Mouse (Mus musculus): ENCODE measurements around the gene Mrpl22. TPM values are rescaled to one million over a fixed set of nuclear protein-coding genes. Genes with fewer than 3 reads are reported as not detected.
"Not testable (repeated sequence)": the region's sequence is repeated elsewhere in the genome, so short reads cannot be mapped to it uniquely, and the experiment has no call there.

The Mrpl22 gene
- polyA plus RNA-seq, 1 experiment, result 15.5 TPM

DNA sequence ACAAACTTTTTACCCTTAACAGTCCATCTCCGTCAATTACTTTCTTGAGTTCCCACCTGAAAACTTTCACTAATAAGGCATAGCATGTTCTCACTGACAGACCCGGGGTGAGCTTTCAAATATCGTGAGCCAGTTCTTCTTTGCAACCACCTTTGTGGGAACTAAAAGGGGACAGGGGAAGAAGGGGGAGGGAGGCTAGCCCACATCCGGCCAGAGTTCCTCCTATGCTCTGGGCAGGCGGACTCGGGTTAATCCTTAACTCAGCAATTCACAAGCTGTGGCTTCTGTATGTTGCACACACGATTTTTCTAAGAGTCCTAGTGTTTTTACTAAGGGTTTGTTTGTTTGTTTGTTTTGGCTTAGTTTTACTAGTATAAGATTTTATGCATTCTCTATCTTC is 52.9 kb downstream of the Mrpl22 start:
- Histone ChIP-seq H3K27ac (ENCODE audit: insufficient read depth, low read length) (peak overlapping the region; percentile 11), H3K36me3 (ENCODE audit: control insufficient read depth, insufficient read depth, low read length) (peaks cover 7% of the 10 kb centered on the region; the same call in 1 of the 2 replicates), H3K27me3 (ENCODE audit: control insufficient read depth, insufficient read depth, low read length) (no peaks in the 10 kb centered on the region), H3K4me3 (ENCODE audit: extremely low read depth, insufficient read depth, insufficient read length) (no peak overlapping the region), H3K4me1 (ENCODE audit: control insufficient read depth, insufficient read depth, insufficient read length) (peaks cover 9% of the 10 kb centered on the region; the same call in 1 of the 2 replicates)
- no peak for TF ChIP-seq CTCF (IDR thresholded peaks at IDR 0.05; ENCODE audit: extremely low read depth, insufficient read depth, insufficient read length, insufficient replicate concordance)
- DNase-seq (ENCODE audit: low read depth in 1 of 2, low spot score in 2 of 2), result peak; percentile 32 to 82
- WGBS, result 5% methylated on average over 7 of the region's 7 CpGs

DNA sequence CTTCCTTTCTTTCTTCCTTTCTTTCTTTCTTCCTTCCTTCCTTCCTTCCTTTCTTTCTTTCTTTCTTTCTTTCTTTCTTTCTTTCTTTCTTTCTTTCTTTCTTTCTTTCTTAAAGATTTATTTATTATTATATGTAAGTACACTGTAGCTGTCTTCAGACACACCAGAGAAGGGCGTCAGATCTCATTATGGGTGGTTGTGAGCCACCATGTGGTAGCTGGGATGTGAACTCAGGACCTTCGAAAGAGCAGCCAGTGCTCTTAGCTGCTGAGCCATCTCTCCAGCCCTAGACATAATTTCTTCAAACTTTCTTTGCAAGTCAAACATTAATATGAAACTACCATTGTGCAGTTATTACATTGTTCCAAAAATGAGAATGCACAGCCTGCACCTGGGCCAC is 53.4 kb downstream of the Mrpl22 start:
- 45% methylated on average over 2 of the region's 2 CpGs for WGBS
- not testable (repeated sequence) for H3K4me1 ChIP-seq (ENCODE audit: control insufficient read depth, insufficient read depth, insufficient read length); H3K27me3 ChIP-seq (ENCODE audit: control insufficient read depth, insufficient read depth, low read length); H3K4me3 ChIP-seq (ENCODE audit: extremely low read depth, insufficient read depth, insufficient read length); H3K27ac ChIP-seq (ENCODE audit: insufficient read depth, low read length); DNase-seq (ENCODE audit: low read depth in 1 of 2, low spot score in 2 of 2); H3K36me3 ChIP-seq (ENCODE audit: control insufficient read depth, insufficient read depth, low read length)

DNA sequence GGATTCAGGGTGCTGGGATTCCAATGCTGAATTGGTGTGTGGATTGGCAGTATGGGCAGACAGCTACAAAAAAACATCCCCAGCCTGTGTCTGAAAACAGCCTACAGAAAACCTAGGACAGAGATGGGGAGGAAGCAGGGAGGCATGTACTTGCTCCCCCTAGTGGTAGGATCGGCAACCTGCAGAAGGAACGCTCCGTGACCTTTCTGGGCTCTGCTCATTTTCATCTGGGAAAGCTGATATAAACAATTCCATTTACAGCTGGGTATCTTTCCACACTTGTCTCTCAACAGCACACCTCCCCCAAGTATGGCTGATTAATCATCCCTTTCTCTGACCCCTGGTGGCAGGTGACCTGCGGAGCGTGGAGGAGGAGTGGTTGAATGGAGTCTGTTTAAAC is 54.2 kb downstream of the Mrpl22 start:
- H3K27ac ChIP-seq (ENCODE audit: insufficient read depth, low read length), result no peak overlapping the region
- H3K4me3 ChIP-seq (ENCODE audit: extremely low read depth, insufficient read depth, insufficient read length), result no peak overlapping the region
- peak; percentile 44 to 67 for DNase-seq (ENCODE audit: low read depth in 1 of 2, low spot score in 2 of 2)
- 22% methylated on average over 5 of the region's 5 CpGs for WGBS
- TF ChIP-seq POLR2A (IDR thresholded peaks at IDR 0.05; ENCODE audit: low read depth, low read length), result no peak
- peak; percentile 90; the same call in 1 of the 2 replicates for TF ChIP-seq CTCF (IDR thresholded peaks at IDR 0.05; ENCODE audit: extremely low read depth, insufficient read depth, insufficient read length, insufficient replicate concordance)
- H3K36me3 ChIP-seq (ENCODE audit: control insufficient read depth, insufficient read depth, low read length), result peaks cover 2% of the 10 kb centered on the region; the same call in 1 of the 2 replicates
- H3K4me1 ChIP-seq (ENCODE audit: control insufficient read depth, insufficient read depth, insufficient read length), result peaks cover 9% of the 10 kb centered on the region; the same call in 1 of the 2 replicates
- no peaks in the 10 kb centered on the region for H3K27me3 ChIP-seq (ENCODE audit: control insufficient read depth, insufficient read depth, low read length)

DNA sequence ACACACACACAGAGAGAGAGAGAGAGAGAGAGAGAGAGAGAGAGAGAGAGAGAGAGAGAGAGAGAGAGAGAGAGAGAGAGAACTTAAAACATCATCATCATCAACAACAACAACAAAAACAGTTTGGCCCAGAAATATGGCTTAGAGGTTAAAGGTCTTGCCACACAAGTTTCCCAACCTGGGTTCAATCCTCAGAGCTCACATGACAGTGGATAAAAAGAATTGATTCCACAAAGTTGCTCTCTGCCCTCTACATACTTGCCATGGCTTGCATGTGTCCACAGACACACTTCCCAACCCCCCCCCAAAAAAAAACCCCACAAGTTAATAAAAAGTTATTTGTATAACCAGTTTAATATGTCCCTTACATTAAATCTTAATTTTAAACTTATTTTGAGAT is 55.0 kb downstream of the Mrpl22 start:
- Histone ChIP-seq H3K36me3 (ENCODE audit: control insufficient read depth, insufficient read depth, low read length) (no peaks in the 10 kb centered on the region), H3K27ac (ENCODE audit: insufficient read depth, low read length) (no peak overlapping the region), H3K27me3 (ENCODE audit: control insufficient read depth, insufficient read depth, low read length) (no peaks in the 10 kb centered on the region), H3K4me3 (ENCODE audit: extremely low read depth, insufficient read depth, insufficient read length) (no peak overlapping the region), H3K4me1 (ENCODE audit: control insufficient read depth, insufficient read depth, insufficient read length) (peaks cover 9% of the 10 kb centered on the region; the same call in 1 of the 2 replicates)
- DNase-seq (ENCODE audit: low read depth in 1 of 2, low spot score in 2 of 2), result no peak
- TF ChIP-seq POLR2A (IDR thresholded peaks at IDR 0.05; ENCODE audit: low read depth, low read length) (no peak), CTCF (IDR thresholded peaks at IDR 0.05; ENCODE audit: extremely low read depth, insufficient read depth, insufficient read length, insufficient replicate concordance) (no peak)

- H3K27me3 ChIP-seq (ENCODE audit: control insufficient read depth, insufficient read depth, low read length); H3K27ac ChIP-seq (ENCODE audit: insufficient read depth, low read length); H3K4me1 ChIP-seq (ENCODE audit: control insufficient read depth, insufficient read depth, insufficient read length); H3K4me3 ChIP-seq (ENCODE audit: extremely low read depth, insufficient read depth, insufficient read length); H3K36me3 ChIP-seq (ENCODE audit: control insufficient read depth, insufficient read depth, low read length); DNase-seq (ENCODE audit: low read depth in 1 of 2, low spot score in 2 of 2): not testable (repeated sequence)
- WGBS, result 85% methylated on average over 2 of the region's 2 CpGs
These were observed 56.6 kb downstream of the Mrpl22 start for GRCm38 (mm10) chr11:58228021-58228420.

Other genes with a start within 250 kb of the Mrpl22 start
- 26.3 and 31.5 TPM in 2 replicates for gene Larp1, start 162.6 kb upstream of the Mrpl22 start, polyA plus RNA-seq (2012; rRNA removed)
- 0.18 and 0.42 TPM in 2 replicates for gene Gm12248, start 78.5 kb upstream of the Mrpl22 start, polyA plus RNA-seq (2012; rRNA removed)
- gene Cnot8, start 67.5 kb upstream of the Mrpl22 start, polyA plus RNA-seq (2012; rRNA removed), result 38.6 and 41.1 TPM in 2 replicates
- gene Gemin5, start 3.1 kb upstream of the Mrpl22 start, polyA plus RNA-seq (2012; rRNA removed), result 6.1 and 6.9 TPM in 2 replicates
- 25.4 and 27.3 TPM in 2 replicates for gene Igtp, start 27.9 kb downstream of the Mrpl22 start, polyA plus RNA-seq (2012; rRNA removed)
- 18.3 and 21.1 TPM in 2 replicates for gene Irgm2, start 28.0 kb downstream of the Mrpl22 start, polyA plus RNA-seq (2012; rRNA removed)
- 0.53 and 0.63 TPM in 2 replicates for gene 4930438A08Rik, start 103.1 kb downstream of the Mrpl22 start, polyA plus RNA-seq (2012; rRNA removed)
- gene Zfp692, start 135.4 kb downstream of the Mrpl22 start, polyA plus RNA-seq (2012; rRNA removed), result 17.6 and 23.7 TPM in 2 replicates
- gene Zfp672, start 158.7 kb downstream of the Mrpl22 start, polyA plus RNA-seq (2012; rRNA removed), result 17.5 and 23.3 TPM in 2 replicates
- 16.0 and 16.3 TPM in 2 replicates for gene Sh3bp5l, start 159.1 kb downstream of the Mrpl22 start, polyA plus RNA-seq (2012; rRNA removed)
- 0.35 and 0.41 TPM in 2 replicates for gene Lypd8, start 207.4 kb downstream of the Mrpl22 start, polyA plus RNA-seq (2012; rRNA removed)
- 0.08 TPM in 1 of 2 replicates, not detected in the other for gene 1810065E05Rik, start 249.4 kb downstream of the Mrpl22 start, polyA plus RNA-seq (2012; rRNA removed)